Mouse (Mus musculus): ENCODE measurements around the gene Cd200. TPM values are rescaled to one million over a fixed set of nuclear protein-coding genes. Genes with fewer than 3 reads are reported as not detected.

The Cd200 gene
- 2.5 TPM for polyA plus RNA-seq (2014; fragmentation: Illumina TruSeq; extraction: RNeasy Lipid Tissue Mini Kit (QIAGEN cat#74804); ENCODE audit: low read depth, low replicate concordance)

DNA sequence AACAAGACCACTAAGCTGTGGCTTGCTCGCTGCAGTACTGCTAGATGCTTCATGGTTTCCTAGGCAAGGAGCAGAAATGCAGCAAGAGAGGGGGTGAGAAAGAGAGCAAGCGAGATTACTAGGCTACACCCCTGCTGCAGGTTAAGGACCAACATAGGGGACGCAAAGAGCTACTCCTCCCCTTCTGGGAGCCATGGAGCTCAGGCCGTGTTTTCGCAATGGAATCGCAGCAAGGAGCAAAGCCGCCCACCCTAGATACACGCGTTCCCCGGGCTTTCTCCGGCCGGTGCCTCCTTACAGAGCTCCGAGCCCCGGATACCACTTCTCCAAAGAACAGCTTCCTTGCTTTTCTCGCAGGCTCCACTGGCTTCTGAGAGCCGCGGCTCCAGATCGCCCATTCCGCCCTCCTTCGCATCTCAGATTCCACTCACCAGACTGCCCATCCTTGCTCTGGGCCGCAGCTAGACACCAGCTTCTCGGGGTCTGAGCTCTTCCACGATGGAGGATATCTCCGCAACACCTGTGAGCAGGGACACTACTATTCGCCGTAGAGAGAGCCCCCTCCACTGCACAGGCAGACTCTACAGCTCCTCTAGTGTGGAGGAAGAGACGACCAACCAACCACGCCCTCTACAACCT is at the start of gene Cd200:
Cd200 (minus strand) TSS at position 629 of the 639 bp plus-strand sequence.

Other genes with a start within 250 kb of the Cd200 start
- 2.0 TPM for gene Btla, start 184.7 kb downstream of the Cd200 start, polyA plus RNA-seq (2014; fragmentation: Illumina TruSeq; extraction: RNeasy Lipid Tissue Mini Kit (QIAGEN cat#74804); ENCODE audit: low read depth, low replicate concordance)
- 1.1 TPM for gene Gm609, start 83.9 kb upstream of the Cd200 start, polyA plus RNA-seq (2014; fragmentation: Illumina TruSeq; extraction: RNeasy Lipid Tissue Mini Kit (QIAGEN cat#74804); ENCODE audit: low read depth, low replicate concordance)
- gene Gm17783, start 123.0 kb upstream of the Cd200 start, polyA plus RNA-seq (2014; fragmentation: Illumina TruSeq; extraction: RNeasy Lipid Tissue Mini Kit (QIAGEN cat#74804); ENCODE audit: low read depth, low replicate concordance): not detected
- gene Slc9c1, start 126.3 kb upstream of the Cd200 start, polyA plus RNA-seq (2014; fragmentation: Illumina TruSeq; extraction: RNeasy Lipid Tissue Mini Kit (QIAGEN cat#74804); ENCODE audit: low read depth, low replicate concordance): not detected
- gene Gcsam, start 201.3 kb upstream of the Cd200 start, polyA plus RNA-seq (2014; fragmentation: Illumina TruSeq; extraction: RNeasy Lipid Tissue Mini Kit (QIAGEN cat#74804); ENCODE audit: low read depth, low replicate concordance): 0.29 TPM
- 0.19 TPM for gene BC016579, start 245.0 kb upstream of the Cd200 start, polyA plus RNA-seq (2014; fragmentation: Illumina TruSeq; extraction: RNeasy Lipid Tissue Mini Kit (QIAGEN cat#74804); ENCODE audit: low read depth, low replicate concordance)

Data from liver, adult 10 weeks (tissue).